Mouse (Mus musculus) cerebellum, adult (tissue): ENCODE measurements around the gene 2610528A11Rik.

Experiments
- ATAC-seq: cut with Nextera tagmentation; 2 replicates; pipeline ENCODE4 v1.9.2; 2017; ENCODE audit warnings: mild to moderate bottlenecking, moderate library complexity, mixed read lengths; ENCODE audit not compliant: insufficient number of reproducible peaks, low FRiP score, low TSS enrichment

2610528A11Rik gene

GRCm38 (mm10) chr14:37095556-37095955, 18.3 kb downstream of the 2610528A11Rik start:
- no peak for ATAC-seq

GRCm38 (mm10) chr14:37094436-37094835, 19.4 kb downstream of the 2610528A11Rik start:
- no peak for ATAC-seq

GRCm38 (mm10) chr14:37083755-37084154, 30.1 kb downstream of the 2610528A11Rik start:
- no peak for ATAC-seq

GRCm38 (mm10) chr14:37080724-37081123, 33.1 kb downstream of the 2610528A11Rik start:
- no peak for ATAC-seq

GRCm38 (mm10) chr14:37068516-37068915, 45.3 kb downstream of the 2610528A11Rik start:
- ATAC-seq, result no peak

GRCm38 (mm10) chr14:37067629-37068028, 46.2 kb downstream of the 2610528A11Rik start, which contains the start of gene Lrit2:
TSS of gene Lrit2 (plus strand) at chr14:37067929.
- no peak for ATAC-seq

- no peak for ATAC-seq
These were observed 47.2 kb downstream of the 2610528A11Rik start for GRCm38 (mm10) chr14:37066636-37067035.

- ATAC-seq, result no peak
These were observed 49.0 kb downstream of the 2610528A11Rik start for GRCm38 (mm10) chr14:37064849-37065248.
